Mouse (Mus musculus) G1E-ER4 (cell line): ENCODE results near the gene Ckap5. TPM values are rescaled to one million over a fixed set of nuclear protein-coding genes. Genes with fewer than 3 reads are reported as not detected.

Experiments used
- GATA1 ChIP-seq: IDR thresholded peaks from one replicate; pipeline ENCODE4 v1.8.0; 2012; ENCODE audit warnings: low read length, inconsistent platforms
- polyA plus RNA-seq: library from polyadenylated mRNA; stranded (reverse); fragments of >175 nt; gene quantifications from 2 replicates; pipeline ENCODE4 v1.2.3, GENCODE M21; 2012

The Ckap5 gene
- polyA plus RNA-seq, 1 experiment = 4.0 TPM

GRCm38 (mm10) chr2:91670038-91670437 is 143.5 kb downstream of the Ckap5 start:
- no peak for TF ChIP-seq GATA1

Other genes starting within 250 kb of the Ckap5 start
- gene 1110051M20Rik, start 82.1 kb upstream of the Ckap5 start, polyA plus RNA-seq = 0.08 and 0.12 TPM in 2 replicates
- not detected in 2 replicates for gene Lrp4, start 69.3 kb upstream of the Ckap5 start, polyA plus RNA-seq
- gene F2, start 109.7 kb downstream of the Ckap5 start, polyA plus RNA-seq = not detected in 2 replicates
- 16.9 and 19.1 TPM in 2 replicates for gene Zfp408, start 123.0 kb downstream of the Ckap5 start, polyA plus RNA-seq
- gene Arhgap1, start 123.1 kb downstream of the Ckap5 start, polyA plus RNA-seq = 30.0 and 36.6 TPM in 2 replicates
- 30.5 and 32.9 TPM in 2 replicates for gene Atg13, start 183.8 kb downstream of the Ckap5 start, polyA plus RNA-seq
- gene Harbi1, start 184.1 kb downstream of the Ckap5 start, polyA plus RNA-seq = 1.0 and 2.2 TPM in 2 replicates
- 25.9 and 26.4 TPM in 2 replicates for gene Ambra1, start 203.4 kb downstream of the Ckap5 start, polyA plus RNA-seq